Mouse (Mus musculus) megakaryocyte, embryonic 14.5 days (primary cell): Measurements from ENCODE around the gene Ranbp3l.

Source experiments
- FLI1 ChIP-seq: IDR thresholded peaks from 2 replicates; pipeline ENCODE4 v1.6.1; 2012; ENCODE audit warnings: low read length, inconsistent platforms, mixed read lengths
- GATA1 ChIP-seq: IDR thresholded peaks from 3 replicates; pipeline ENCODE4 v1.6.1; 2012; ENCODE audit warnings: mixed read lengths, low read length, inconsistent platforms, borderline replicate concordance

- TF ChIP-seq GATA1 (no peak), FLI1 (no peak)
Observed at GRCm38 (mm10) chr15:9070353-9070752, 102.6 kb downstream of the Ranbp3l start.
